Mouse (Mus musculus) embryonic facial prominence, embryonic 11.5 days (tissue): ENCODE measurements around the gene Cntnap2. TPM values are rescaled to one million over a fixed set of nuclear protein-coding genes. Genes with fewer than 3 reads are reported as not detected.

ENCODE experiments used
- ATAC-seq: fragments of 200-750 bp; cut with Nextera tagmentation; replicated peaks from 2 replicates; pipeline ENCODE4 v1.8.0; 2017; ENCODE audit warnings: low read depth; ENCODE audit not compliant: insufficient number of reproducible peaks, low FRiP score, low TSS enrichment
- DNase-seq: peaks from one replicate; pipeline ENCODE4 v3.0.0-alpha.2; 2015; ENCODE audit warnings: low spot score
- H3K27ac ChIP-seq: fragments of 300-500 bp; sonication (generic); replicated peaks from 2 replicates; pipeline ENCODE4 v1.5.1; 2014; ENCODE audit warnings: mild to moderate bottlenecking, low read depth, low read length, control low read depth
- H3K27me3 ChIP-seq: fragments of 300-500 bp; sonication (generic); 2 replicates; pipeline ENCODE4 v1.6.1; 2014; ENCODE audit warnings: mild to moderate bottlenecking, low read length, moderate library complexity, mixed read lengths; ENCODE audit not compliant: control insufficient read depth, insufficient read depth
- H3K36me3 ChIP-seq: fragments of 300-500 bp; sonication (generic); replicated peaks from 2 replicates; pipeline ENCODE4 v1.6.1; 2014; ENCODE audit warnings: low read depth, mild to moderate bottlenecking, low read length, moderate library complexity, mixed read lengths; ENCODE audit not compliant: control insufficient read depth, insufficient read depth
- H3K4me1 ChIP-seq: fragments of 300-500 bp; sonication (generic); 2 replicates; pipeline ENCODE4 v1.6.1; 2014; ENCODE audit warnings: low read length, mixed read lengths; ENCODE audit not compliant: control insufficient read depth, insufficient read depth
- H3K4me2 ChIP-seq: fragments of 300-500 bp; sonication (generic); 2 replicates; pipeline ENCODE4 v1.6.1; 2014; ENCODE audit warnings: low read depth, mild to moderate bottlenecking, control low read depth, low read length, moderate library complexity
- H3K4me3 ChIP-seq: fragments of 300-500 bp; sonication (generic); 2 replicates; pipeline ENCODE4 v1.5.1; 2014; ENCODE audit warnings: low read depth, low read length, control low read depth
- H3K9ac ChIP-seq: fragments of 300-500 bp; sonication (generic); replicated peaks from 2 replicates; pipeline ENCODE4 v1.6.1; 2014; ENCODE audit warnings: mild to moderate bottlenecking, control low read depth, low read length
- H3K9me3 ChIP-seq: fragments of 300-500 bp; sonication (generic); replicated peaks from 2 replicates; pipeline ENCODE4 v1.6.1; 2016; ENCODE audit warnings: mild to moderate bottlenecking, low read length, inconsistent platforms, mixed read lengths; ENCODE audit not compliant: control insufficient read depth
- WGBS: fragments of 180-500 bp; shearing (Covaris S2); extraction: QIAGEN DNeasy Blood & Tissue Kit; methylation state at CpG from one replicate; pipeline ENCODE4 v1.1.7; 2014; 5-methylcytosine and 5-hydroxymethylcytosine counted together
- polyA plus RNA-seq: library from polyadenylated mRNA; unstranded; fragments of >200 nt; fragmentation: Nextera tagmentation; extraction: Ambion mirVana; gene quantifications from 2 replicates; pipeline ENCODE4 v1.2.1, GENCODE M21; 2014

Cntnap2 gene
- polyA plus RNA-seq, 1 experiment from 2014 or later: 6.7 TPM

DNA sequence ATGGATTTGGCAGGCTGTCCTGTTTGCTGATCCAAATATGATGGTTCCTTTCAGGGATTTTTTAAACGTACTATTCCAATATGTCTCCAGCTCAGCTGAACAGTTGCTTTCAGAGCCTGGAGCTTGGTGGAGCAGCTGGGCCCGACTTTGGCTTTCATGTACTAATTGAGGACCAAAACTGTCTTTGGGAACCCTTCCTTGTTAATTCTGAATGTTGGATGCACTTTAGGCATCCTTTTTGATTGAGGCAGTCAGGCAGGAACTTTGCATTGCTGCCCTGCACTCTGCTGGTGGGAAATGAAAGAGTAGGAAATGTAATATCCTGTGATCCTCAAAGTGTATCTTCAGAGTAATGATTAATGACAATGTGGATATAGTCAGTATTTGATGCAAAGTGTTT is 974.0 kb downstream of the Cntnap2 start:
- DNase-seq (no peak), ATAC-seq (no peak)
- no peak overlapping the region for H3K27ac ChIP-seq
- H3K9me3 ChIP-seq: no peaks in the 10 kb centered on the region
- H3K36me3 ChIP-seq: no peaks in the 10 kb centered on the region
- no peaks in the 10 kb centered on the region for H3K27me3 ChIP-seq
- 63% methylated on average over 2 of the region's 2 CpGs for WGBS
- H3K4me2 ChIP-seq: no peak overlapping the region
- H3K4me1 ChIP-seq: no peaks in the 10 kb centered on the region
- H3K4me3 ChIP-seq: no peak overlapping the region
- H3K9ac ChIP-seq: no peak overlapping the region

- H3K4me2 ChIP-seq: no peak overlapping the region
- DNase-seq (no peak), ATAC-seq (no peak)
- H3K4me1 ChIP-seq: no peaks in the 10 kb centered on the region
- no peaks in the 10 kb centered on the region for H3K9me3 ChIP-seq
- H3K27me3 ChIP-seq: no peaks in the 10 kb centered on the region
- no peaks in the 10 kb centered on the region for H3K36me3 ChIP-seq
- H3K27ac ChIP-seq: no peak overlapping the region
- WGBS: 87% methylated on average over 4 of the region's 4 CpGs
- no peak overlapping the region for H3K9ac ChIP-seq
- H3K4me3 ChIP-seq: no peak overlapping the region
Observed at GRCm38 (mm10) chr6:46040671-46041070, 981.5 kb downstream of the Cntnap2 start.

- Histone ChIP-seq H3K4me2 (no peak overlapping the region), H3K9ac (no peak overlapping the region), H3K27me3 (no peaks in the 10 kb centered on the region), H3K9me3 (no peaks in the 10 kb centered on the region), H3K4me1 (no peaks in the 10 kb centered on the region), H3K36me3 (no peaks in the 10 kb centered on the region), H3K4me3 (no peak overlapping the region), H3K27ac (no peak overlapping the region)
- no peak for ATAC-seq
- 64% methylated on average over 2 of the region's 2 CpGs for WGBS
- no peak for DNase-seq
Observed at GRCm38 (mm10) chr6:46080236-46080635, 1021.1 kb downstream of the Cntnap2 start.

DNA sequence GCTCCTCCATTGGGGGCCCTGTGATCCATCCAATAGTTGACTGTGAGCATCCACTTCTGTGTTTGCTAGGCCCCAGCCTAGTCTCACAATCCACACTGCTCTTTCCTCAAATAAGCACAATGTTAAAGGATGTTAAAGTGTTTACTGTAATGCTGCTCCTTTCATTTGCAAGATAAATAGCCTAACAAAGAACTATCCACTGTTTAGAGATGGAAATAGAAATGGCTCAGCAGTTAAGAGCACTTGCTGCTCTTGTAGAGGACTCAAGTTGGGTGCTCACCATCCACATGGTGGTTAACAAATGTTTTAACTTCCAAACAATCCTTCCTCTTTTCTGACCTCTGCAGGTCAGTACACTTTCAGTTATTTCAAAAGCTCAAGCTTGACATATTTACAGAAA is 1022.3 kb downstream of the Cntnap2 start:
- no peaks in the 10 kb centered on the region for H3K4me1 ChIP-seq
- no peaks in the 10 kb centered on the region for H3K9me3 ChIP-seq
- ATAC-seq: no peak

DNA sequence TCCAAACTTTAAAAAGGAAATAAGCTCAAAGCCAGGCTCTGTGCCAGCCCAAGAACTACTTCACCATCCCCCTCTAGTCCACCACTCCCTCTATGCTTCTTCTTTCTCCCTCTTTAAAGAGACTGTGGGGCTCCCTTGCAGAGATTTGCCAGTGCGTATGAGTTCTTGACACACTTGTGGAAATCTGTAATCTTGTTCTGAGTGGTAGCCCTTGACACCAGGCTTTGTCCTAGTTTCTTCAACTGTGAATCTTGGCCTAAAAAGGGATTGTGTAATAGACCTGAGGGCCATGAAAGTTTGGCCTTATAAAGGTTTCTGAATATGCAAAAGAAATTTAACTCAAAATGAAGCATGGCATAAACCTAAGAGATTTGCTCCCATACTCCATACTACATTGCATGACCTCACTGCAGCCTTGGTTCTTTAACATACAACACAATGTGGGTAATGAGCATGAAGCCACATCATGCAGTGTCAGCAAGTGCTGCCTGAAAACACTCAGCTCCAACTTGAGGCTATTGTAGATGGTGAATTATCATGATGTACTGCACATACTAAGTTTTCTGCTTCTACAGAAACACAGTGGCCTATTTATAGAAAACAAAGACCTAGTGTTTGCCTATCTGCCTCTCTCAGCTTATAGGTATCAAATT is 1084.2 kb downstream of the Cntnap2 start:
- no peak overlapping the region for H3K9ac ChIP-seq
- no peaks in the 10 kb centered on the region; the same call in 1 of the 2 replicates for H3K4me1 ChIP-seq
- no peak for DNase-seq
- H3K4me3 ChIP-seq: no peak overlapping the region
- H3K27me3 ChIP-seq: no peaks in the 10 kb centered on the region
- no peak overlapping the region for H3K4me2 ChIP-seq
- H3K9me3 ChIP-seq: no peaks in the 10 kb centered on the region
- no peak for ATAC-seq
- H3K36me3 ChIP-seq: no peaks in the 10 kb centered on the region
- H3K27ac ChIP-seq: no peak overlapping the region
- WGBS: 88% methylated on average over 1 of the region's 1 CpGs

More for the DNA sequence above, 1022.3 kb downstream of the Cntnap2 start:
- Histone ChIP-seq H3K4me2 (no peak overlapping the region), H3K9ac (no peak overlapping the region), H3K36me3 (no peaks in the 10 kb centered on the region), H3K27ac (no peak overlapping the region), H3K4me3 (no peak overlapping the region), H3K27me3 (no peaks in the 10 kb centered on the region)
- DNase-seq: no peak

GRCm38 (mm10) chr6:46166837-46167236 is 1107.7 kb downstream of the Cntnap2 start:
- no peaks in the 10 kb centered on the region for H3K36me3 ChIP-seq
- no peak for ATAC-seq
- no peak overlapping the region for H3K4me2 ChIP-seq
- DNase-seq: no peak
- 78% methylated on average over 1 of the region's 1 CpGs for WGBS
- no peak overlapping the region for H3K4me3 ChIP-seq
- H3K27me3 ChIP-seq: no peaks in the 10 kb centered on the region
- no peak overlapping the region for H3K27ac ChIP-seq
- no peaks in the 10 kb centered on the region for H3K4me1 ChIP-seq
- no peak overlapping the region for H3K9ac ChIP-seq
- no peaks in the 10 kb centered on the region for H3K9me3 ChIP-seq

GRCm38 (mm10) chr6:46197298-46197697 is 1138.1 kb downstream of the Cntnap2 start:
- ATAC-seq: no peak

GRCm38 (mm10) chr6:46201828-46202227 is 1142.7 kb downstream of the Cntnap2 start:
- 84% methylated on average over 4 of the region's 4 CpGs for WGBS
- Histone ChIP-seq H3K9me3 (no peaks in the 10 kb centered on the region), H3K4me1 (no peaks in the 10 kb centered on the region), H3K9ac (no peak overlapping the region), H3K27ac (no peak overlapping the region), H3K27me3 (no peaks in the 10 kb centered on the region), H3K4me2 (no peak overlapping the region), H3K4me3 (no peak overlapping the region), H3K36me3 (no peaks in the 10 kb centered on the region)
- DNase-seq (no peak), ATAC-seq (no peak)

More at GRCm38 (mm10) chr6:46197298-46197697, 1138.1 kb downstream of the Cntnap2 start:
- no peaks in the 10 kb centered on the region for H3K4me1 ChIP-seq
- WGBS: 85% methylated on average over 2 of the region's 2 CpGs
- no peak for DNase-seq
- H3K4me3 ChIP-seq: no peak overlapping the region
- no peaks in the 10 kb centered on the region for H3K9me3 ChIP-seq
- no peaks in the 10 kb centered on the region for H3K27me3 ChIP-seq
- no peak overlapping the region for H3K4me2 ChIP-seq
- no peak overlapping the region for H3K9ac ChIP-seq
- no peaks in the 10 kb centered on the region for H3K36me3 ChIP-seq
- no peak overlapping the region for H3K27ac ChIP-seq
